Mouse (Mus musculus): ENCODE measurements around the gene Speer4b. TPM values are rescaled to one million over a fixed set of nuclear protein-coding genes. Genes with fewer than 3 reads are reported as not detected.

Gene Speer4b
- polyA plus RNA-seq, 1 experiment, result not detected

GRCm38 (mm10) chr5:27474964-27475465 lies 26.2 kb downstream of the Speer4b start:
- DNase-seq, result no peak
- TF ChIP-seq POLR2A (IDR thresholded peaks at IDR 0.05; ENCODE audit: borderline replicate concordance, insufficient read depth, low read length) (no peak), CTCF (IDR thresholded peaks at IDR 0.05; ENCODE audit: borderline replicate concordance, insufficient read depth, low read depth, low read length) (no peak)
- no peak overlapping the region for H3K27ac ChIP-seq (ENCODE audit: insufficient read depth, low read length)
- peaks cover 12% of the 10 kb centered on the region; the same call in 1 of the 2 replicates for H3K4me1 ChIP-seq (ENCODE audit: control insufficient read depth, insufficient read depth, low read length)
- 73% methylated on average over 4 of the region's 4 CpGs for WGBS
- no peak overlapping the region for H3K4me3 ChIP-seq (replicated peaks; ENCODE audit: insufficient read depth, low read depth, low read length)
- H3K27me3 ChIP-seq (ENCODE audit: control insufficient read depth, insufficient read depth, low read length), result no peaks in the 10 kb centered on the region

DNA sequence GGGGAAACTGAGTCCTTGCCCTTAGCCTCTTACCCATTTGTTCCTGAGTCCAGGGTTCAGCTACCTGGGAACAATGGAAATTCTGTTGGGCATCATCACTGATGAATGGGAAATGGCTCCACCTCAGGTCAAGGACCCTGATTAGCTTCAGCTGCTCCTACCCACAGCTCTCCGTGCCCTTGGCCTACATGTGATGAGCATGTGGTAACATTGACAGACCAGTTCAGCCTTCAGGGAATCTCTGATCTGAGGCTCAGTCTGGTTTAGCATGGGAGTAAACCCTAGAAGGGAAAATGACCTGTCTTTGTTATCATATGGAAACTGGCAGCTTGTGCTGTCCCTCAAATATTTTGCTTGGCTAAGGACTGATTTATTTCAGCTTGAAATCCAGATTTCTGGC lies 43.6 kb downstream of the Speer4b start:
- DNase-seq, result no peak
- WGBS, result 59% methylated on average over 1 of the region's 1 CpGs
- Histone ChIP-seq H3K4me1 (ENCODE audit: control insufficient read depth, insufficient read depth, low read length) (peaks cover 17% of the 10 kb centered on the region), H3K27ac (ENCODE audit: insufficient read depth, low read length) (no peak overlapping the region), H3K4me3 (replicated peaks; ENCODE audit: insufficient read depth, low read depth, low read length) (no peak overlapping the region), H3K27me3 (ENCODE audit: control insufficient read depth, insufficient read depth, low read length) (no peaks in the 10 kb centered on the region)
- TF ChIP-seq POLR2A (IDR thresholded peaks at IDR 0.05; ENCODE audit: borderline replicate concordance, insufficient read depth, low read length), result no peak
- no peak for TF ChIP-seq CTCF (IDR thresholded peaks at IDR 0.05; ENCODE audit: borderline replicate concordance, insufficient read depth, low read depth, low read length)

- 6% methylated on average over 1 of the region's 1 CpGs for WGBS
- Histone ChIP-seq H3K4me3 (replicated peaks; ENCODE audit: insufficient read depth, low read depth, low read length) (no peak overlapping the region), H3K27me3 (ENCODE audit: control insufficient read depth, insufficient read depth, low read length) (no peaks in the 10 kb centered on the region), H3K4me1 (ENCODE audit: control insufficient read depth, insufficient read depth, low read length) (peaks cover 17% of the 10 kb centered on the region), H3K27ac (ENCODE audit: insufficient read depth, low read length) (no peak overlapping the region)
- DNase-seq, result peak; percentile 59 to 73
- TF ChIP-seq CTCF (IDR thresholded peaks at IDR 0.05; ENCODE audit: borderline replicate concordance, insufficient read depth, low read depth, low read length), result no peak
Measured at GRCm38 (mm10) chr5:27456981-27457380, 44.3 kb downstream of the Speer4b start.

DNA sequence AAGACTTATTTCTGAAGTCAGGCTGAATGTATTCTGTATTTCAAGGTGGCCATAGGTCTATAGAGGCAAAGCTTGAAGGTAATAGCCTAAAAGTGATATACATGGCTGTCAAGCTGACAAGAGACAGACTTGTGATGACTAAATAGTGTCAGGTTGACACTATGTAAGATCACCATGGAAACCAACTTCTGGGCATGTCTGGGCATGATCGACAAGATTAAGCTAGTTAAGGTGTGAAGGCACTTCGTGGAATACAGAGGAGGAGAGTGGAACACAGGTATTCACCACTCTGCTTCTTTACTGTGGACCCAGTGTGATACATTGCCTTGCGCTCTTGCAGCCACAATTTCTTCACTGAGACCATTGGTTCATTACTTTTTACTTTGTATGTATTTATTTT lies 46.9 kb downstream of the Speer4b start:
- 86% methylated on average over 3 of the region's 3 CpGs for WGBS
- Histone ChIP-seq H3K27me3 (ENCODE audit: control insufficient read depth, insufficient read depth, low read length) (no peaks in the 10 kb centered on the region), H3K27ac (ENCODE audit: insufficient read depth, low read length) (no peak overlapping the region), H3K4me1 (ENCODE audit: control insufficient read depth, insufficient read depth, low read length) (peaks cover 17% of the 10 kb centered on the region), H3K4me3 (replicated peaks; ENCODE audit: insufficient read depth, low read depth, low read length) (no peak overlapping the region)
- TF ChIP-seq POLR2A (IDR thresholded peaks at IDR 0.05; ENCODE audit: borderline replicate concordance, insufficient read depth, low read length) (no peak), CTCF (IDR thresholded peaks at IDR 0.05; ENCODE audit: borderline replicate concordance, insufficient read depth, low read depth, low read length) (no peak)
- no peak for DNase-seq

GRCm38 (mm10) chr5:27453201-27453845 lies 47.9 kb downstream of the Speer4b start:
- TF ChIP-seq CTCF (IDR thresholded peaks at IDR 0.05; ENCODE audit: borderline replicate concordance, insufficient read depth, low read depth, low read length), result no peak
- TF ChIP-seq POLR2A (IDR thresholded peaks at IDR 0.05; ENCODE audit: borderline replicate concordance, insufficient read depth, low read length), result no peak
- WGBS, result 11% methylated on average over 3 of the region's 3 CpGs
- peaks cover 17% of the 10 kb centered on the region for H3K4me1 ChIP-seq (ENCODE audit: control insufficient read depth, insufficient read depth, low read length)
- no peak overlapping the region for H3K27ac ChIP-seq (ENCODE audit: insufficient read depth, low read length)
- no peaks in the 10 kb centered on the region for H3K27me3 ChIP-seq (ENCODE audit: control insufficient read depth, insufficient read depth, low read length)
- DNase-seq, result peak; percentile 60 to 78
- no peak overlapping the region for H3K4me3 ChIP-seq (replicated peaks; ENCODE audit: insufficient read depth, low read depth, low read length)
